Mouse (Mus musculus): ENCODE measurements at regions not wholly inside any gene's neighbourhood (a gene's known extent, or its start where the extent isn't known, plus 50 kb on each side); places are given as distances from the start of the nearest gene placed in this dataset.

DNA sequence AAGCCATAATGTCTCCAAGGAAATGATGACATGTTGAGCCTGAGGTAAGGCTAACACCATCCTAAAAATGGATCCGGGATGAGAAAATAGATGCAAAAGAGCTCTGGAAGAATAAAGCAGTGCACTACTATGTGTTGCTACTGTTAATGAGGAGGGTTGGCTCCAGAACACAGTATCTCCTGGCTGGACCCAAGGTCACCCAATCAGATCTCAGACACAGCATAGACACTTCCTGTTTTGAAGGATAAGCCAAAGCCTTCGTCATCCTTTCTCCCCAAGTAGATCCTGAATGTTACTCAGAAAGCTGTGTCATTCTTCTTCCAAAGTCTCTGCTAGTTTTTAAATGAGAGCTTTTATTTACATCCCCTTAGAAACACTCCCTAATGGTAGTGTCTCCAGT is 435.2 kb upstream of the Acvr2a start:
- DNase-seq, result no peak
- Histone ChIP-seq H3K36me3 (ENCODE audit: control insufficient read depth, insufficient read depth, low read length) (no peaks in the 10 kb centered on the region), H3K4me1 (ENCODE audit: control insufficient read depth, insufficient read depth, low read length) (no peaks in the 10 kb centered on the region), H3K27ac (ENCODE audit: insufficient read depth, low read depth, low read length) (no peak overlapping the region), H3K27me3 (replicated peaks; ENCODE audit: control insufficient read depth, insufficient read depth, low read length) (no peaks in the 10 kb centered on the region), H3K4me3 (ENCODE audit: insufficient read depth, low read depth, low read length) (no peak overlapping the region)
- TF ChIP-seq POLR2A (IDR thresholded peaks at IDR 0.05; ENCODE audit: low read depth, low read length) (no peak), CTCF (conservative IDR thresholded peaks at IDR 0.05; ENCODE audit: insufficient read depth, insufficient read length, low read depth, low read length) (no peak)
- WGBS, result 75% methylated on average over 2 of the region's 2 CpGs

DNA sequence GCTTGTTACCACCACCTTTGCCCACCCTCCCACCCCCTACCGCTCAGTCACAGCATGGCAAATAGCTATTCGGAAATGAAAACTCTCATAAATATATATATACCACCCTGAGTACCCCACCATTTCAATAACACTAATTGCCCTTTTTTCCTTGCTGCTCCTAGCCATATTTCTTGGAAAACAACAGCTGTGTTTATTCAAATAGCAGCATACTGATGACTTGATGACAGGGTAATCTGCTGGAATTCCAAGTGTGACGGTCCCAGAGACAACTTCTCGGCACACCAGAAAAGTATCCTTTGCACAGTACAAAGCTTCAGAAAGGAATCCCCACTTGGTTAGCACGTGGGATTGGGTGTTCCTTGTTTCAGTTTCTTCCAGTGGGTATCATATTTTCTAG is 433.8 kb upstream of the Acvr2a start:
- WGBS, result 66% methylated on average over 5 of the region's 5 CpGs
- H3K27me3 ChIP-seq (replicated peaks; ENCODE audit: control insufficient read depth, insufficient read depth, low read length), result no peaks in the 10 kb centered on the region
- no peaks in the 10 kb centered on the region for H3K36me3 ChIP-seq (ENCODE audit: control insufficient read depth, insufficient read depth, low read length)
- no peak for DNase-seq
- no peak overlapping the region for H3K27ac ChIP-seq (ENCODE audit: insufficient read depth, low read depth, low read length)
- TF ChIP-seq POLR2A (IDR thresholded peaks at IDR 0.05; ENCODE audit: low read depth, low read length) (no peak), CTCF (conservative IDR thresholded peaks at IDR 0.05; ENCODE audit: insufficient read depth, insufficient read length, low read depth, low read length) (no peak)
- no peaks in the 10 kb centered on the region for H3K4me1 ChIP-seq (ENCODE audit: control insufficient read depth, insufficient read depth, low read length)
- no peak overlapping the region for H3K4me3 ChIP-seq (ENCODE audit: insufficient read depth, low read depth, low read length)

DNA sequence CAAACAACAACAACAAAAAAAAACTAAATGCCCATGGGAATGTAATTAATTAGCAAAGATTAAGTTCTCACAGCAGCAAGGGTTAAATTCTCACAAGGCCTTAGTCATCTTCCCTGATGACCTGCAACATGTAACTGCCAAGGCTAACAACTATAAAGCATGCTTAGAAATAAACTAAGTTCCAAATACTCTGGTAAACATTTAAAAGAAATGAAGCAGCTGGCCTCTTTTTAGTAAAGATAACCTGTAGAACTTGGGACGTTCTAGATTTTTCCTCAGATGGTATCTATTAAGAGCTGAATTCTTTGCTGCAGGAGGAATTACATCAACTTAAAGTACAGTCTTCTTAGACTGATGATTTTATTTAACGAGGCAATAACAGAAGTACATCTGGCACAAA is 433.1 kb upstream of the Acvr2a start:
- no peak overlapping the region for H3K27ac ChIP-seq (ENCODE audit: insufficient read depth, low read depth, low read length)
- no peak for DNase-seq
- no peaks in the 10 kb centered on the region for H3K36me3 ChIP-seq (ENCODE audit: control insufficient read depth, insufficient read depth, low read length)
- 47% methylated on average over 2 of the region's 2 CpGs for WGBS
- no peaks in the 10 kb centered on the region for H3K27me3 ChIP-seq (replicated peaks; ENCODE audit: control insufficient read depth, insufficient read depth, low read length)
- no peaks in the 10 kb centered on the region for H3K4me1 ChIP-seq (ENCODE audit: control insufficient read depth, insufficient read depth, low read length)
- H3K4me3 ChIP-seq (ENCODE audit: insufficient read depth, low read depth, low read length), result no peak overlapping the region
- TF ChIP-seq POLR2A (IDR thresholded peaks at IDR 0.05; ENCODE audit: low read depth, low read length) (no peak), CTCF (conservative IDR thresholded peaks at IDR 0.05; ENCODE audit: insufficient read depth, insufficient read length, low read depth, low read length) (no peak)

DNA sequence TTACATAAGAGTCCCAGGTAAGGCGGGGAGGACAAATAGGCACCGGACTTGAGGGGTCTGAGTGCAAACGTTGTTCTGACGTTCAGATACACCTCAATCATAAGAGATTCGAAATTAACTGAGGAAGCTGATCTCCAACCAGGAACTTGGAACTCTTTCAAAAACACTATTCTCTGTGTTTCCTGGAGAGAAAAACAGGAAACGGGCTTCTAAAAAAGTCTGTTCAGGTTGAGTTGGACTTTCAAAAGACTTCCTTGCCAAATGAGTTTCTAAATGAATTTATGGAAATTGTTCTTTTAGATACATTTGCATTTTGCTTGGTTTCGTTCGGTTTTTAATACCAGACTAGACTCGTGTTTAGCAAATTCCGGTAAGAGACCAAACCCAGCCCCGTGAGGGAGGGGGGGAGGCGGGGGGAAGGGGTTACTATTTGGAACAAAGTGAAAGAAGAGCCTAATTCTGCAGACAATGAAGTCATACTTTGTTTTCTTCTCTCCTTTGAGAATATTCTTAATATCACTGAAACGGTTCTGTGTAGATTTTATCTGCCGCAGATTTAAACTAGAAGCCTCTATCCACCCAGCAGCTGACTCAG is 432.3 kb upstream of the Acvr2a start:
- peak; percentile 64 for DNase-seq
- Histone ChIP-seq H3K27ac (ENCODE audit: insufficient read depth, low read depth, low read length) (peak overlapping the region; percentile 85), H3K27me3 (replicated peaks; ENCODE audit: control insufficient read depth, insufficient read depth, low read length) (no peaks in the 10 kb centered on the region), H3K4me3 (ENCODE audit: insufficient read depth, low read depth, low read length) (no peak overlapping the region; the same call in 1 of the 2 replicates), H3K4me1 (ENCODE audit: control insufficient read depth, insufficient read depth, low read length) (no peaks in the 10 kb centered on the region), H3K36me3 (ENCODE audit: control insufficient read depth, insufficient read depth, low read length) (no peaks in the 10 kb centered on the region)
- TF ChIP-seq POLR2A (IDR thresholded peaks at IDR 0.05; ENCODE audit: low read depth, low read length) (no peak), CTCF (conservative IDR thresholded peaks at IDR 0.05; ENCODE audit: insufficient read depth, insufficient read length, low read depth, low read length) (no peak)
- WGBS, result 66% methylated on average over 14 of the region's 14 CpGs

DNA sequence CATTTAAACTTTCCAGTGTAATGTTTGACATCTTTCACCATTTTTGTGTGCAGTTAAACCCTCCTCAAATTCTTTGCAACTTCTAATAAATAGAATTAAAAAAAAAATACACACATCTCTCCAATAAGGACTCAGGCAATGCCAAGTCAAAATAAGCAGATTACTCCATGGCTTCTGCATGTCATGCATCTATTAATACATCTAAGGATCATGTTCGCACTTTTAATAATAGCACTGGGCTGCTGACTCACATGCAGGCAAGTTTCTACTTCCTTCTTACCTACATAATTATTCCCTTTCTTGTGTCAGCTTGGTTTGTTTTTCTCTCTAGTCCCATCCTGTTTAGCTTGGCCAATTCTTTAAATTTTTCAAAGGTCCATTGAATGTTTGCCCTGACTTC is 415.4 kb upstream of the Acvr2a start:
- Histone ChIP-seq H3K36me3 (ENCODE audit: control insufficient read depth, insufficient read depth, low read length) (no peaks in the 10 kb centered on the region), H3K27me3 (replicated peaks; ENCODE audit: control insufficient read depth, insufficient read depth, low read length) (no peaks in the 10 kb centered on the region), H3K4me1 (ENCODE audit: control insufficient read depth, insufficient read depth, low read length) (no peaks in the 10 kb centered on the region), H3K4me3 (ENCODE audit: insufficient read depth, low read depth, low read length) (no peak overlapping the region), H3K27ac (ENCODE audit: insufficient read depth, low read depth, low read length) (no peak overlapping the region)
- TF ChIP-seq POLR2A (IDR thresholded peaks at IDR 0.05; ENCODE audit: low read depth, low read length), result no peak
- no peak for TF ChIP-seq CTCF (conservative IDR thresholded peaks at IDR 0.05; ENCODE audit: insufficient read depth, insufficient read length, low read depth, low read length)
- 75% methylated on average over 1 of the region's 1 CpGs for WGBS
- no peak for DNase-seq

DNA sequence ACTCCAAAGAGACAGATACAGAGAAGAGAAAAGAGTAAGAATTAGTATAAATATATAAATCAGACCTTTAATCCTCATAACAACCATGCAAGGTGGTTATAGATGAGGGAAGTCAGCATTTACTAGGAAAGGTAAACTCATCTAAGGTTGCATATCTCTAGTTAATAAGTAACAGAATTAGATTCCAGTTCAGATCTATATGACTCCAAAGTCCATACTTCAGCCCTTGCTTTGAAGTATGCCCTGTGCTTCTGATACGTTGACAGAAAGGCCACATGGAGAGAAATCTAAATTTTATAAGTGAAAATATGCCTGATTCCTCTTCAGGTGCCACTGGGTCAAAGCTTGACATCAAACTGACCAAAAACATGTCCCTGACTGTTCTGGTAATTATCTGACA is 414.7 kb upstream of the Acvr2a start:
- no peak for DNase-seq
- no peak overlapping the region for H3K27ac ChIP-seq (ENCODE audit: insufficient read depth, low read depth, low read length)

DNA sequence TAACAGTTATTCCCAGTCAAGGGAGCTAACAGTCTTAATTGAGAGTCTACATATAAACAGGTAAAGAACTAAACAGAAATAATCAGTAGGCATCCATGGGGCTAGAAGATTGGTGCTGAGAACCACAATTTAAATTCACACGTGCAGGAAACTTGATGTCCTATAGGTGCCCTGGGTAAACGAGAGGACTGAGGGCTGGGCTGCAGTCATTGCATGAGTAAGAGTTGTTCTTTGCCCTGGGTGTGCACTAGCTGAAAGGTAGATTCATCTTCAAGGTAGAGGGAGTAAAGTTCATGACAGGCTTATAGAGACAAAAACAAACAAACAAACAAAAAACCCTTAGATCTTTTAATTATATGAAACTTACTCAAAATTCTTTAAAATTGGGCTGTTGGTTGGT is 411.1 kb upstream of the Acvr2a start:
- WGBS, result 74% methylated on average over 2 of the region's 2 CpGs
- no peaks in the 10 kb centered on the region for H3K4me1 ChIP-seq (ENCODE audit: control insufficient read depth, insufficient read depth, low read length)
- TF ChIP-seq POLR2A (IDR thresholded peaks at IDR 0.05; ENCODE audit: low read depth, low read length) (no peak), CTCF (conservative IDR thresholded peaks at IDR 0.05; ENCODE audit: insufficient read depth, insufficient read length, low read depth, low read length) (no peak)
- no peak overlapping the region for H3K27ac ChIP-seq (ENCODE audit: insufficient read depth, low read depth, low read length)
- no peaks in the 10 kb centered on the region for H3K36me3 ChIP-seq (ENCODE audit: control insufficient read depth, insufficient read depth, low read length)
- no peak for DNase-seq
- no peaks in the 10 kb centered on the region for H3K27me3 ChIP-seq (replicated peaks; ENCODE audit: control insufficient read depth, insufficient read depth, low read length)
- H3K4me3 ChIP-seq (ENCODE audit: insufficient read depth, low read depth, low read length), result no peak overlapping the region

More for the DNA sequence above, 414.7 kb upstream of the Acvr2a start:
- Histone ChIP-seq H3K4me3 (ENCODE audit: insufficient read depth, low read depth, low read length) (no peak overlapping the region), H3K4me1 (ENCODE audit: control insufficient read depth, insufficient read depth, low read length) (no peaks in the 10 kb centered on the region), H3K27me3 (replicated peaks; ENCODE audit: control insufficient read depth, insufficient read depth, low read length) (no peaks in the 10 kb centered on the region), H3K36me3 (ENCODE audit: control insufficient read depth, insufficient read depth, low read length) (no peaks in the 10 kb centered on the region)
- 40% methylated on average over 1 of the region's 1 CpGs for WGBS
- TF ChIP-seq CTCF (conservative IDR thresholded peaks at IDR 0.05; ENCODE audit: insufficient read depth, insufficient read length, low read depth, low read length), result no peak
- TF ChIP-seq POLR2A (IDR thresholded peaks at IDR 0.05; ENCODE audit: low read depth, low read length), result no peak
